12 mouse cellular contexts compared by ENCODE assay signal in the genomic region with DNA sequence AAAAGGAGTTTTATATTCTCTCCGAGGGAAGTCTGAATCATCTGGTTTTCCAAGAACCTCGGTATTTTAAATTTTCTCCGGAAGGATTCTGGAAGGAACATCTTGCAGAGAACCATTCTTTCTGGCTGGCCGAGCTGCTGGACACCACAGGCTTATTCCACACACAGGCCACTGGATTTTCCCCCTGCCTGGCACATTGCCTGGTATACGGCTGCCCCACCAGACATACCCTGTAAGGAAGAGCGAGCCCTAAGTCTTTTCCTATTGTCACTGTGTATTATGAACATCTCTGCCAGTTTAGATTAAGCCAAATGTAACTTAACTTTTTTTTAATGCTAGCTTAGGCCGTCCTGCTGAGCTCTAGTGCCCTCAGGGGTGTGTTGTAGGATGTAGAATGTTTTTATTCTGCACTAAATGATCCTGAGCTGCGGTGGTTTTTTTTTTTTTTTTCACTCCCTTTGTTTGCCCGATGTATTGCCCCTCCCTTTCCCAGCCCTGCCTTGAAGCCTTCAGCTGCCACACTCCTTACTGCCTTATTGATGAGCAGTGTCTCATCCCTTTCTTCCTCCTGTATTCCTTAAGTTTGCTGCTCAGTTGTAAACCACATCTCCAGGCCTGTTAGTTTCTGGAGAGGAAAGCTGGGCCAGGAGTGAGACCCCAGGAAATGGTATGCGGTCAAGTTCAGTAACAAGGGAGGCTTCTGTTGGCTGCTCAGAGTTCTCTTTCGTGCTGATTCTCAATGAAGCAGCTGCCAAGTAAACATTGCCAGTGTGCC.
DNase-seq lines count a peak whose midpoint lies in the region; ATAC-seq lines count a peak whose summit lies in the region.
"Had no signal": no experiment of that assay in that cellular context is flagged by ENCODE, and none has a peak within 500 bp of the region (broad histone marks: within the 10 kb centered on the region; RNA-seq: fewer than 3 reads in every experiment).

No protein-coding gene starts in this region.

- DNase-seq in gastrocnemius, postnatal 10 days: peak; percentile 18
- no peak for DNase-seq in gastrocnemius, postnatal 14 days
- peak; percentile 36 for DNase-seq in embryo, embryonic 10.5 days (ENCODE audit: low spot score)
- DNase-seq in hindbrain, embryonic 11.5 days (ENCODE audit: low spot score): peak; percentile 42
- no peak for DNase-seq in liver, embryonic 11.5 days (ENCODE audit: low spot score)
- no peak for DNase-seq in left cerebral cortex, adult 8-10 months (ENCODE audit: low spot score in 2 of 2)
- DNase-seq: heart, adult 2 months; thymus, adult 18-20 months had no signal

- H3K9ac ChIP-seq in hindbrain, embryonic 11.5 days (ENCODE audit: low read depth, low read length): no peak overlapping the region
- peak overlapping the region; percentile 13; the same call in 1 of the 2 replicates for H3K9ac ChIP-seq in midbrain, embryonic 16.5 days (ENCODE audit: low read depth, low read length)
- H3K9ac ChIP-seq in liver, embryonic 11.5 days (ENCODE audit: low read depth, low read length): no peak overlapping the region

- no peaks in the 10 kb centered on the region; the same call in none of the 2 replicates for H3K4me1 ChIP-seq in hindbrain, embryonic 11.5 days (replicated peaks; ENCODE audit: control insufficient read depth, insufficient read depth, low read length)
- peaks cover 18% of the 10 kb centered on the region for H3K4me1 ChIP-seq in midbrain, embryonic 16.5 days (ENCODE audit: control insufficient read depth, insufficient read depth, low read length)
- H3K4me1 ChIP-seq in liver, embryonic 11.5 days (replicated peaks; ENCODE audit: control insufficient read depth, insufficient read depth, low read length): no peaks in the 10 kb centered on the region

- H3K9me3 ChIP-seq in hindbrain, embryonic 11.5 days (ENCODE audit: control insufficient read depth, low read length): no peaks in the 10 kb centered on the region
- H3K9me3 ChIP-seq in midbrain, embryonic 16.5 days (replicated peaks; ENCODE audit: control insufficient read depth, low read length, poor library complexity, severe bottlenecking): no peaks in the 10 kb centered on the region
- H3K9me3 ChIP-seq in liver, embryonic 11.5 days (ENCODE audit: control insufficient read depth, low read length): no peaks in the 10 kb centered on the region

- H3K36me3 ChIP-seq in hindbrain, embryonic 11.5 days (ENCODE audit: control insufficient read depth, insufficient read depth, low read length): no peaks in the 10 kb centered on the region
- H3K36me3 ChIP-seq in midbrain, embryonic 16.5 days (ENCODE audit: control insufficient read depth, insufficient read depth, low read length): no peaks in the 10 kb centered on the region
- H3K36me3 ChIP-seq in liver, embryonic 11.5 days (ENCODE audit: control insufficient read depth, insufficient read depth, low read length): no peaks in the 10 kb centered on the region

- H3K4me3 ChIP-seq in hindbrain, embryonic 11.5 days (ENCODE audit: low read depth, low read length): no peak overlapping the region
- H3K4me3 ChIP-seq in midbrain, embryonic 16.5 days (ENCODE audit: low read depth, low read length): no peak overlapping the region
- no peak overlapping the region for H3K4me3 ChIP-seq in liver, embryonic 11.5 days (ENCODE audit: low read depth, low read length)
- H3K4me3 ChIP-seq: heart, adult 2 months had no signal

- 41% methylated on average over 11 of the region's 11 CpGs for WGBS in hindbrain, embryonic 11.5 days
- WGBS in midbrain, embryonic 16.5 days: 12% methylated on average over 11 of the region's 11 CpGs
- WGBS in liver, embryonic 11.5 days: 56% methylated on average over 11 of the region's 11 CpGs

- intact Hi-C loops in gastrocnemius, postnatal 14 days (cut with DNase I; ENCODE audit: low total_unique reads): no loop called here

- H3K4me2 ChIP-seq in hindbrain, embryonic 11.5 days (replicated peaks; ENCODE audit: low read depth, low read length): no peak overlapping the region
- no peak overlapping the region for H3K4me2 ChIP-seq in midbrain, embryonic 16.5 days (ENCODE audit: low read length)
- H3K4me2 ChIP-seq in liver, embryonic 11.5 days: no peak overlapping the region

- no peaks in the 10 kb centered on the region for H3K27me3 ChIP-seq in hindbrain, embryonic 11.5 days (ENCODE audit: control insufficient read depth, insufficient read depth, low read length)
- H3K27me3 ChIP-seq in midbrain, embryonic 16.5 days (ENCODE audit: control insufficient read depth, insufficient read depth, low read depth, low read length): no peaks in the 10 kb centered on the region
- H3K27me3 ChIP-seq in liver, embryonic 11.5 days (replicated peaks; ENCODE audit: control insufficient read depth, insufficient read depth, low read length): no peaks in the 10 kb centered on the region

- 0 out of 2 replicates have a peak overlapping the region, but pooled peaks have one; percentile 25 for H3K27ac ChIP-seq in hindbrain, embryonic 11.5 days (ENCODE audit: low read depth, low read length)
- H3K27ac ChIP-seq in midbrain, embryonic 16.5 days (ENCODE audit: low read length): peak overlapping the region; percentile 68
- no peak overlapping the region for H3K27ac ChIP-seq in liver, embryonic 11.5 days (ENCODE audit: low read depth, low read length)
- H3K27ac ChIP-seq: heart, adult 2 months; macrophage had no signal

- ATAC-seq in hindbrain, embryonic 11.5 days (ENCODE audit: low FRiP score): peak; percentile 75
- ATAC-seq in midbrain, embryonic 16.5 days: peak; percentile 86
- ATAC-seq in activated CD4-positive, CD25-positive, alpha-beta regulatory T cell, adult 4 months: no peak
- ATAC-seq in liver, embryonic 11.5 days (replicated peaks; ENCODE audit: low FRiP score): no peak
- ATAC-seq: intestine, postnatal 0 days had no signal

Comparison
In these comparisons a context has a peak if more than half of its experiments do, and no peak if none do; other contexts are left out.
1. DNase-seq: peak in gastrocnemius, postnatal 10 days (single experiment), embryo, embryonic 10.5 days (single experiment) and hindbrain, embryonic 11.5 days (single experiment); none in gastrocnemius, postnatal 14 days (single experiment), liver, embryonic 11.5 days (single experiment) and left cerebral cortex, adult 8-10 months (0 of 2).
2. ATAC-seq: peak in hindbrain, embryonic 11.5 days (single experiment) and midbrain, embryonic 16.5 days (single experiment); none in activated CD4-positive, CD25-positive, alpha-beta regulatory T cell, adult 4 months (single experiment) and liver, embryonic 11.5 days (single experiment).